Mouse (Mus musculus) right cerebral cortex, postnatal 10 days (tissue): ENCODE data around the gene Sept11.
A peak's percentile ranks its signal among the peaks of the same experiment; 100 is the strongest.

Experiments used
- DNase-seq, 2 experiments: peaks; one replicate each; pipeline ENCODE4 v3.0.0; 2021; ENCODE audit warnings: low spot score in 2 of 2

Gene Sept11

GRCm38 (mm10) chr5:93127722-93128121 is 34.5 kb downstream of the Sept11 start:
- DNase-seq = no peak

GRCm38 (mm10) chr5:93128765-93129164 is 35.5 kb downstream of the Sept11 start:
- DNase-seq = no peak

GRCm38 (mm10) chr5:93129953-93130352 is 36.7 kb downstream of the Sept11 start:
- no peak for DNase-seq

- no peak for DNase-seq
Measured at GRCm38 (mm10) chr5:93131401-93131800, 38.2 kb downstream of the Sept11 start.

- DNase-seq = peak; percentile 54 to 59
Measured at GRCm38 (mm10) chr5:93133445-93134244, 40.4 kb downstream of the Sept11 start.

GRCm38 (mm10) chr5:93135368-93136107 is 42.3 kb downstream of the Sept11 start:
- no peak for DNase-seq

- peak; percentile 50 to 64 for DNase-seq
Measured at GRCm38 (mm10) chr5:93136956-93137586, 43.8 kb downstream of the Sept11 start.

GRCm38 (mm10) chr5:93139350-93139749 is 46.1 kb downstream of the Sept11 start:
- peak; percentile 69 to 77 for DNase-seq

- no peak for DNase-seq
Measured at GRCm38 (mm10) chr5:93140747-93141146, 47.5 kb downstream of the Sept11 start.

GRCm38 (mm10) chr5:93143360-93144091 is 50.3 kb downstream of the Sept11 start:
- no peak for DNase-seq

GRCm38 (mm10) chr5:93144874-93145273 is 51.6 kb downstream of the Sept11 start:
- no peak for DNase-seq

GRCm38 (mm10) chr5:93145504-93145903 is 52.3 kb downstream of the Sept11 start:
- DNase-seq = no peak

- no peak for DNase-seq
Measured at GRCm38 (mm10) chr5:93149969-93150777, 56.9 kb downstream of the Sept11 start.

GRCm38 (mm10) chr5:93151985-93152384 is 58.7 kb downstream of the Sept11 start:
- DNase-seq = no peak

GRCm38 (mm10) chr5:93152451-93152850 is 59.2 kb downstream of the Sept11 start:
- DNase-seq = no peak

GRCm38 (mm10) chr5:93154401-93154800 is 61.2 kb downstream of the Sept11 start:
- DNase-seq = no peak

GRCm38 (mm10) chr5:93163541-93163940 is 70.3 kb downstream of the Sept11 start:
- peak in 1 of 2 experiments; percentile 65 for DNase-seq

GRCm38 (mm10) chr5:93167919-93168516 is 74.8 kb downstream of the Sept11 start:
- peak in 1 of 2 experiments; percentile 21 for DNase-seq

GRCm38 (mm10) chr5:93168654-93169053 is 75.4 kb downstream of the Sept11 start:
- DNase-seq = peak in 1 of 2 experiments; percentile 6

- DNase-seq = no peak
Measured at GRCm38 (mm10) chr5:93171420-93171819, 78.2 kb downstream of the Sept11 start.
